Mouse (Mus musculus): ENCODE measurements around the gene Dcun1d2.

Dcun1d2 gene

GRCm38 (mm10) chr8:13244343-13244880, 43.5 kb downstream of the Dcun1d2 start:
- TF ChIP-seq POU5F1 (IDR thresholded peaks at IDR 0.05; ENCODE audit: borderline replicate concordance, low read length) (no peak), NANOG (IDR thresholded peaks at IDR 0.05; ENCODE audit: borderline replicate concordance, low read length) (no peak), CTCF (conservative IDR thresholded peaks at IDR 0.05; ENCODE audit: low read length) (no peak)
- Histone ChIP-seq H3K9me3 (ENCODE audit: low read length) (no peaks in the 10 kb centered on the region), H3K4me3 (replicated peaks; ENCODE audit: low read length) (no peak overlapping the region), H3K4me1 (replicated peaks; ENCODE audit: low read depth, low read length) (peaks cover 7% of the 10 kb centered on the region), H3K27me3 (ENCODE audit: insufficient read depth, low read length) (peaks cover 31% of the 10 kb centered on the region), H3K36me3 (ENCODE audit: insufficient read depth, low read length) (no peaks in the 10 kb centered on the region)

GRCm38 (mm10) chr8:13242985-13243870, 44.7 kb downstream of the Dcun1d2 start:
- no peaks in the 10 kb centered on the region for H3K9me3 ChIP-seq (ENCODE audit: low read length)
- H3K4me3 ChIP-seq (replicated peaks; ENCODE audit: low read length), result no peak overlapping the region
- H3K27me3 ChIP-seq (ENCODE audit: insufficient read depth, low read length), result peaks cover 21% of the 10 kb centered on the region
- H3K4me1 ChIP-seq (replicated peaks; ENCODE audit: low read depth, low read length), result peaks cover 7% of the 10 kb centered on the region
- no peaks in the 10 kb centered on the region for H3K36me3 ChIP-seq (ENCODE audit: insufficient read depth, low read length)
- TF ChIP-seq CTCF (conservative IDR thresholded peaks at IDR 0.05; ENCODE audit: low read length), result no peak
- TF ChIP-seq POU5F1 (IDR thresholded peaks at IDR 0.05; ENCODE audit: borderline replicate concordance, low read length), result no peak
- TF ChIP-seq NANOG (IDR thresholded peaks at IDR 0.05; ENCODE audit: borderline replicate concordance, low read length), result no peak

- Histone ChIP-seq H3K4me1 (replicated peaks; ENCODE audit: low read depth, low read length) (peaks cover 7% of the 10 kb centered on the region), H3K36me3 (ENCODE audit: insufficient read depth, low read length) (no peaks in the 10 kb centered on the region), H3K9me3 (ENCODE audit: low read length) (no peaks in the 10 kb centered on the region), H3K27me3 (ENCODE audit: insufficient read depth, low read length) (peaks cover 8% of the 10 kb centered on the region), H3K4me3 (replicated peaks; ENCODE audit: low read length) (no peak overlapping the region)
- TF ChIP-seq POU5F1 (IDR thresholded peaks at IDR 0.05; ENCODE audit: borderline replicate concordance, low read length) (no peak), NANOG (IDR thresholded peaks at IDR 0.05; ENCODE audit: borderline replicate concordance, low read length) (no peak), CTCF (conservative IDR thresholded peaks at IDR 0.05; ENCODE audit: low read length) (no peak)
Measured at GRCm38 (mm10) chr8:13240691-13241090, 47.2 kb downstream of the Dcun1d2 start.

- H3K36me3 ChIP-seq (ENCODE audit: insufficient read depth, low read length), result no peaks in the 10 kb centered on the region
- TF ChIP-seq CTCF (conservative IDR thresholded peaks at IDR 0.05; ENCODE audit: low read length) (no peak), POU5F1 (IDR thresholded peaks at IDR 0.05; ENCODE audit: borderline replicate concordance, low read length) (no peak), NANOG (IDR thresholded peaks at IDR 0.05; ENCODE audit: borderline replicate concordance, low read length) (no peak)
Measured at GRCm38 (mm10) chr8:13240055-13240454, 47.9 kb downstream of the Dcun1d2 start.

GRCm38 (mm10) chr8:13234803-13235202, 53.1 kb downstream of the Dcun1d2 start:
- TF ChIP-seq NANOG (IDR thresholded peaks at IDR 0.05; ENCODE audit: borderline replicate concordance, low read length), result no peak
- no peak for TF ChIP-seq CTCF (conservative IDR thresholded peaks at IDR 0.05; ENCODE audit: low read length)
- TF ChIP-seq POU5F1 (IDR thresholded peaks at IDR 0.05; ENCODE audit: borderline replicate concordance, low read length), result no peak
- Histone ChIP-seq H3K4me3 (replicated peaks; ENCODE audit: low read length) (no peak overlapping the region), H3K9me3 (ENCODE audit: low read length) (no peaks in the 10 kb centered on the region), H3K36me3 (ENCODE audit: insufficient read depth, low read length) (no peaks in the 10 kb centered on the region), H3K4me1 (replicated peaks; ENCODE audit: low read depth, low read length) (peaks cover 3% of the 10 kb centered on the region), H3K27me3 (ENCODE audit: insufficient read depth, low read length) (peaks cover 10% of the 10 kb centered on the region; the same call in 1 of the 2 replicates)

More at GRCm38 (mm10) chr8:13240055-13240454, 47.9 kb downstream of the Dcun1d2 start:
- Histone ChIP-seq H3K9me3 (ENCODE audit: low read length) (no peaks in the 10 kb centered on the region), H3K27me3 (ENCODE audit: insufficient read depth, low read length) (peaks cover 1% of the 10 kb centered on the region; the same call in 1 of the 2 replicates), H3K4me3 (replicated peaks; ENCODE audit: low read length) (no peak overlapping the region), H3K4me1 (replicated peaks; ENCODE audit: low read depth, low read length) (peaks cover 2% of the 10 kb centered on the region)

- Histone ChIP-seq H3K36me3 (ENCODE audit: insufficient read depth, low read length) (no peaks in the 10 kb centered on the region), H3K4me3 (replicated peaks; ENCODE audit: low read length) (no peak overlapping the region)
- no peak for TF ChIP-seq POU5F1 (IDR thresholded peaks at IDR 0.05; ENCODE audit: borderline replicate concordance, low read length)
- no peak for TF ChIP-seq NANOG (IDR thresholded peaks at IDR 0.05; ENCODE audit: borderline replicate concordance, low read length)
- TF ChIP-seq CTCF (conservative IDR thresholded peaks at IDR 0.05; ENCODE audit: low read length), result no peak
Measured at GRCm38 (mm10) chr8:13230471-13230870, 57.5 kb downstream of the Dcun1d2 start.

GRCm38 (mm10) chr8:13229802-13230201, 58.1 kb downstream of the Dcun1d2 start:
- TF ChIP-seq NANOG (IDR thresholded peaks at IDR 0.05; ENCODE audit: borderline replicate concordance, low read length) (no peak), CTCF (conservative IDR thresholded peaks at IDR 0.05; ENCODE audit: low read length) (no peak), POU5F1 (IDR thresholded peaks at IDR 0.05; ENCODE audit: borderline replicate concordance, low read length) (no peak)
- no peak overlapping the region for H3K4me3 ChIP-seq (replicated peaks; ENCODE audit: low read length)
- peaks cover 37% of the 10 kb centered on the region for H3K4me1 ChIP-seq (replicated peaks; ENCODE audit: low read depth, low read length)
- H3K27me3 ChIP-seq (ENCODE audit: insufficient read depth, low read length), result peaks cover 16% of the 10 kb centered on the region; the same call in 1 of the 2 replicates
- H3K9me3 ChIP-seq (ENCODE audit: low read length), result no peaks in the 10 kb centered on the region
- no peaks in the 10 kb centered on the region for H3K36me3 ChIP-seq (ENCODE audit: insufficient read depth, low read length)

More at GRCm38 (mm10) chr8:13230471-13230870, 57.5 kb downstream of the Dcun1d2 start:
- peaks cover 11% of the 10 kb centered on the region; the same call in 1 of the 2 replicates for H3K27me3 ChIP-seq (ENCODE audit: insufficient read depth, low read length)
- H3K4me1 ChIP-seq (replicated peaks; ENCODE audit: low read depth, low read length), result peaks cover 30% of the 10 kb centered on the region
- H3K9me3 ChIP-seq (ENCODE audit: low read length), result no peaks in the 10 kb centered on the region

GRCm38 (mm10) chr8:13228923-13229610, 58.9 kb downstream of the Dcun1d2 start:
- Histone ChIP-seq H3K36me3 (ENCODE audit: insufficient read depth, low read length) (no peaks in the 10 kb centered on the region), H3K4me3 (replicated peaks; ENCODE audit: low read length) (no peak overlapping the region), H3K4me1 (replicated peaks; ENCODE audit: low read depth, low read length) (peaks cover 44% of the 10 kb centered on the region), H3K27me3 (ENCODE audit: insufficient read depth, low read length) (peaks cover 23% of the 10 kb centered on the region), H3K9me3 (ENCODE audit: low read length) (no peaks in the 10 kb centered on the region)
- TF ChIP-seq NANOG (IDR thresholded peaks at IDR 0.05; ENCODE audit: borderline replicate concordance, low read length) (no peak), CTCF (conservative IDR thresholded peaks at IDR 0.05; ENCODE audit: low read length) (no peak), POU5F1 (IDR thresholded peaks at IDR 0.05; ENCODE audit: borderline replicate concordance, low read length) (no peak)
